Mouse (Mus musculus): ENCODE measurements around the gene Mrps34.

Mrps34 gene
- long read RNA-seq, experiment 1, transcript Mrps34-202 (2 exons, 899 nt): minor isoform, 7 of 130 reads
- long read RNA-seq, experiment 1, transcript Mrps34-201 (3 exons, 918 nt): major isoform, 122 of 130 reads
- long read RNA-seq, experiment 1, partial matches to known transcripts: 0 of 130 reads
- long read RNA-seq, experiment 1, other reads (novel, unspliced or antisense): 1 of 130 reads
- long read RNA-seq, experiment 2, transcript Mrps34-202 (2 exons, 899 nt): minor isoform, 7 of 129 reads
- long read RNA-seq, experiment 2, transcript Mrps34-201 (3 exons, 918 nt): major isoform, 109 of 129 reads
- long read RNA-seq, experiment 2, partial matches to known transcripts: 0 of 129 reads
- long read RNA-seq, experiment 2, other reads (novel, unspliced or antisense): 9 of 129 reads

DNA sequence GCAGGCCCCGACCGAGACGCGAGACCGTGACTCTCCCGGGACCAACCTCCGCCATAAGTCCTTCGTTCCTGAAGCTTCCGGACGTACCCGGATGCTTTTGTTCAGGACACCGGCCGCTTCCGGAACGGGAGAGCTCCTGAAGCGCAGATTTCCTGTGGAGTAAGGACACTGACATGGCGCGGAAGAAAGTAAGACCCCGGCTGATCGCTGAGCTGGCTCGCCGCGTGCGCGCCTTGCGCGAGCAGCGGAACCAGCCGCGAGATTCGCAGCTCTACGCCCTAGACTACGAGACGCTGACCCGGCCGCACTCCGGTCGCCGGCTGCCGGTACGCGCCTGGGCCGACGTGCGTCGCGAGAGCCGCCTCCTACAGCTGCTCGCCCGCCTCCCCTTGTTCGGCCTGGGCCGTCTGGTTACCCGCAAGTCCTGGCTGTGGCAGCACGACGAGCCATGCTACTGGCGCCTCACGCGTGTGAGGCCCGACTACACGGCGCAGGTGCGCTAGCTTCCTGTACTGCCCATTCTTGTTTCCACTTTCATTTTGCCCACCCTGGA is at the start of gene Mrps34, which contains the start of gene Eme2:
TSS of gene Mrps34 (plus strand) at position 122 of the 553 bp plus-strand sequence.
TSS of gene Eme2 (minus strand) at position 93 of the 553 bp plus-strand sequence.
- intact Hi-C loops (cut with DNase I): loop anchor here (5.0 kb wide), 1 partner anchor 37 kb away; no protein-coding TSS in a partner anchor

DNA sequence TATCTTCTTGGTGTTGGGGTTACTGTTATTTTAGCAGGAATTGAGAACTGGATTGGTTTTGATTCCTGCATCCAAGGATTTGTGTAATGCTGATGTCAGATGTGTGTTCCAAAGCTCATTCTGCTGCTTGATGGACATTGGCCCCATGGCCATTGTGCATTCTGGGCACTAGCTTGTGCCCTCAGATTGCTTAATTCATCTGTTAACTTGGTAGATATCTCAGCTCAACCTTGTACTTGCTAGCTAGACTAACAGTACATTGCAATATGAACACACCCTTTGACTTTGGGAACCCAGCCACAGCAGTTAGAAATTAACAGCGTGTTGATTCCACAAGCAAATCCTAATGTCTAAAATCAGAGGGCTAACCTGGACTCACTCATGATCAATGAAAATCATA is 47.5 kb upstream of the Mrps34 start:
- intact Hi-C loops (cut with DNase I): no loop called here

DNA sequence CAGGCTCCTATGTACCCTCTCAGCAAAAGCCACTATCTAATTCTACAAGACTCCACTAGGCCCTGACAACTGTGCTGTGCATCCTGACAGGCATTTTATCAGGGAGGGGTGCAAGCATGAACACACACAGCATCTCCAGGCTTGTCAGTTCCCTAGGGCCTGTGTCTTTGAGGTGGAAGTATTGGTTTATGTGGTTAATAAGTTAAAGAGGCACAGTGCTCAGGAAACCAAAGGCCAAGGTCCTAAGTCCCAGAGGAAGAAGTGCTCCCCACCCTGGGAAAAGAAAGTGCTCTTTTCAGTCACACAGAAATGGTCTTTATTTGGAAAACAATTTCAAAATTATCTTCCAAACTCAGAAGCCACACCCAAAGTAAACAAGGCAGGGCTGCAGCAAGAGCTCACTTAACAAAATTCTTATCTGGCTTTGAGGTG is 46.3 kb upstream of the Mrps34 start:
- intact Hi-C loops (cut with DNase I): no loop called here

DNA sequence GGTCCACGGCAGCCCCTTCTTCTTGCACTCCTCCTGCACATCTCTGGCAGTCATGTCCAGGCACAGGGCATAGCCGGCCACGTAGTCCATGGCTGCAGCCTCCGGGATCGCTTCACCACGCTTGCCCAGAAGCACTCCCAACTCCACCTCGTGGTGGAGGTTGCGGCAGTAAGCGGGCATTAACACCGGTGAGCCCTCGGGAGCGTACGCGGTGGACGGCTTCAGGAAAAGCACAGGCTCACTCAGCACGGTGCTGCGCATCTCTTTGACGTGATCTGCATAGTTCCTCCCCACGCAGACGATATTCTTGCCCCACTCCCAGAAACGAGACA is 45.2 kb upstream of the Mrps34 start:
- intact Hi-C loops (cut with DNase I): loop anchor here (5.0 kb wide), 1 partner anchor 38 kb away; the partner anchor contains the start of genes Nubp2 and Spsb3

DNA sequence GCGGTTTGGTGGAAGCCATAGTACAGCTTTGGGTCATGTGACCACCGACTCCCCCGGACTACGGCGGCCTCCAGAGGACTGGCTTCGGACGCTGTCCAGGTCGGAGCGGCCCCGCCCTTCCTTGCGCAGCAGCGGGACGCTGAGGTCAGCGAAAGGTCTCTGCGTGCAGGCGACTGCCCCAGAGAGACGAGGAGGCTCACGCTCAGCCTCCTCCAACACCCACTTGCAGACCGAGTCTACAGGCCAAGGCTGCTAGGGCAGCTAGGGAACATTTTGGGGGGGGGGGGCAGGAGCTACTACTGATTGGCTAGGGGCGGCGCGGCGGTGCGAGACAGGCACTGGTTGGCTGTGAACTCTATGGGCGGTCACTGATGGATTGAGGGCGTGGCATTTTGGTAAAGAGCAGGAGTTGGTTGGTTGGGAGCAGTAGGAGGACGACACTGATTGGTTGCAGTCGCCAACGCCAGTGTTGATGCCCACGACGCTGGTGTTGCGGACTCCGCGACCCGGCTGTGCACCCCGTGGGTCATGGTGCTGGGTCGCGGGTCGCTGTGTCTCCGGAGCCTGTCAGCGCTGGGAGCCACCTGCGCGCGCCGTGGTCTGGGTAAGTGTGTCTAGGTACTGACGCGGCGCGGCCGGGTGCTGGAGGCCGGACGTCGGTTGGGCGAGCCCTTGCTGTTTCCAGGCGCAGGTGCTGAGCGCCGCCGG is 44.7 kb upstream of the Mrps34 start, which contains the start of gene Fahd1:
TSS of gene Fahd1 (minus strand) at position 300 of the 708 bp plus-strand sequence.
- intact Hi-C loops (cut with DNase I): loop anchor here (5.0 kb wide), 1 partner anchor 37 kb away; the partner anchor contains the start of genes Nubp2 and Spsb3

DNA sequence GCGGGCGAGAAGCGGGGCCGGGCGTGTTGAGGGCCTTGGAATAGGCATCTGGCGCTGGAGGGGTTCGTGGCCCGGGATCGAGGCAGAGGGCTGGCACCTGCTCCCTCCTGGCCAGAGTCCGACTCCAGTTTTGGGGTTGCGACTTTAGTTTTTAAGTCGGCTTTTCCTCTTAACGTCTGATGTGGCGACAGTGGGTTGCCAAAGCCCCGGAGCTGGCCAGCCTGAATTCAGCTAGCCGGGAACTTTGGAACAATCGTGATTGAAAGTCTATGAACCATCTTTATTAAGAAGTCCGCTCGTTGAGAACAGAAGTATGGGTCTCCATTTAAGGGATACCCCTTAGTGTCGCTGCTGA is 44.2 kb upstream of the Mrps34 start:
- intact Hi-C loops (cut with DNase I): loop anchor here (5.0 kb wide), 1 partner anchor 37 kb away; the partner anchor contains the start of genes Nubp2 and Spsb3

DNA sequence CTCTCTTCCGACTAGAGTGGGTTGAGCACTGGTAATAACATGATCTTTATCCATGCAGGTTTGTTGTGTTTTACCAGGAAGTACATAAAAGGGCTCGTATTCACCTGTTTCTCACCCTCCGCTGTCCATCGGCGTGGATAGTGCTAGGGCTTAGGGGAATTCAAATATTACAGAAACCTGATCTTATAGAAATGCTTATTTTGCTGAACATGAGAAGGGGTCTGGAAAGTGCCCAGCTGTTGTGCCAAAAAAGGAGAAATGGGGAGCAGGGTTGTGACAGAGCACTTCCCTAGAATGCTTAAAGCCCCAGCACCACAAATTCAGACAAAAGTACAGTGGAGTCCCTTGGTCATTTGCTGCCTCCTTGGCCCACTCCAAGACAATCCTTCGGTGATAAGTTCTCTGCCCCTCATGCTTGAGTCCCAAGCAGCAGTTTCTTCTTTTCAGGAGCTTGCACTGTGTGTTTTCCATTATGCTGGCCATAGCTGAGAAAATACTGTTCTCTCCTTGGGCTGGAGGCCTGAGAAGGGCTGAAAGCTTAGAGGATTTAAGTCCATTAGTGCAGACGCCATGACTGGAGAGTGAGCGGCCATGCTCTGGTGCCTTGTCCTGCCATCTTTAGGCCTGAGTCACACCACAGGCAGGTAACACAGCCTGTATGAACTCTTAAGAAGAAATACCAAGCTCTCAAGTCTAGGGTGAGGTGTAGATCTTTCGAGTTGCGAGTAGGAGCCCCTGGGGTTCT is 43.4 kb upstream of the Mrps34 start:
- intact Hi-C loops (cut with DNase I): loop anchor here (5.0 kb wide), 1 partner anchor 36 kb away; the partner anchor contains the start of genes Nubp2 and Spsb3

DNA sequence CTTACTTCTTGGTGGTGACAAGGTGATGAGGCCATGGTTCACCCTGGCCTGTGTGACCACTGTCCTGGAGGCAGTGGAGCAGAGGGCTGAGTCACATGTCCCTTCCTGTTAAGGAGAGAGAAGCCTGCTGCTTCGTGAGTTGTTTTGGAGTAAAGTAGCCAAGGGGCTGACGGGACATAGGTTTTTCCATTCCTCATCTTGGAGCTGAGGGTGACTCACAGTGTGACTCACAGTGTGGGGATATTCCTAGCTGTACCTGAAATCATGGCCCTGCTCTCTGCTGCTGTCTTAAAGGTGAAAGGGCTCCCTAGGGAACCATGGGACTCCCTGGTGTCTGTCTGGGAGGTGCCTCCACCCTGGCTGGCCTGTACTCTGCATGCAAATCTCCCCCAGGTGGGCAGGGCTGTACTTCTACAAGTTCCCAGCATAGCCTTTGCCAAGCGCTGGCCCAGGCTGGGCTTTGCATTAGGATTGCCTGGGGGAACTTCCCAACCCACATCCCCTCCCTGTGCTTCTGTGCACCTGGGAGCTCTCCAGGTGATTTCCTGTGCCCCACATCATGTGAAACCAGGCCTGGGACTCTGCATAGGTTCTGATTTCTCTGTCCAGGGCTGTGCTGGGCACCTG is 39.0 kb upstream of the Mrps34 start:
- intact Hi-C loops (cut with DNase I): no loop called here

DNA sequence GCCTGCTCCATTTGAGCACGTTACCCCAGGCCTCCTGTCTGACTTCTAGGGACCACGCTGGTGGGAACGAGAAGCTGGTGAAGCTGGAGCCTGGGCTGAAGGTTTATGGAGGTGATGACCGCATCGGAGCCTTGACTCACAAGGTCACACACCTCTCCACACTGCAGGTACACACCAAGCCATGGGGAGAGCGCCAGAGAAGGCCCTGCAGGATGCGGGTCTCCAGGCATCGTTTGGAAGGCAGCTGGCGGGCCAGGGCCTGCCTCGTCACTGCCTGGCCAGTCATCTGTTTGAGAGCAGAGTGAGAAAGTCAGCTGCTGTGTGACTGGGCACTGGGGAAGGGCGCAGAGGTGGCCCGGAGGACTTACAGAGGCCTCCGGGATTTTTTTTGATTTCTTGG is 38.3 kb upstream of the Mrps34 start:
- intact Hi-C loops (cut with DNase I): no loop called here

DNA sequence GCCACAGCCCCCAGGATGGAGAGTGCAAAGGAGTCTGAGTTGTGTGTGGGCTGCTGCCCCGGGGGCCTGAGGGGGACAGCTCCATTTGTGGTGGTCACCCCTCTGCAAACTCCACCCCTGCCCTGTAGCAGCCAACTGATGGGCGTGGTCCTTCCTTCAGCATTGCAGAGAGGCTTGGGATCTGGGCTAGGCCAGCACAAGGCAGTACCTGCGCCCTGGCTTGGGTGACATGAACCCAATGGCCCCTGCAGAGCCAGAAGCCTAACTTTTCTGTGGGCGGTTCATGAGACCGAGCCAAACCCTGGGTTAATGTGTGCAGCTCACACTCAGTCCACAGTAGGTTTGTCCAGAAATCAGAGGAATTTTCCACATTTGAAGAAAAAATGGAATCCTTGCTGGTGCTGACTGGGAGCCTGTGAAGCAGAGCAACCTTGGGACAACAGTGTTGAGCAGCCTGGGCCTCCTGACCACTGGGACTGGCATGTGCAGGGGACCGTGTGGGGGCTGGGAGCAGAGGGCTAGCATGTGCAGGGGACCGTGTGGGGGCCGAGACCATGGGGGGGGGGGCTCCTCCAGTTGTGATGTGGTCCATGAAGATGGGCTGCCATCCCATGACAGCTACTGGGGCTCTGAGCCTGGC is 37.0 kb upstream of the Mrps34 start:
- intact Hi-C loops (cut with DNase I): no loop called here

DNA sequence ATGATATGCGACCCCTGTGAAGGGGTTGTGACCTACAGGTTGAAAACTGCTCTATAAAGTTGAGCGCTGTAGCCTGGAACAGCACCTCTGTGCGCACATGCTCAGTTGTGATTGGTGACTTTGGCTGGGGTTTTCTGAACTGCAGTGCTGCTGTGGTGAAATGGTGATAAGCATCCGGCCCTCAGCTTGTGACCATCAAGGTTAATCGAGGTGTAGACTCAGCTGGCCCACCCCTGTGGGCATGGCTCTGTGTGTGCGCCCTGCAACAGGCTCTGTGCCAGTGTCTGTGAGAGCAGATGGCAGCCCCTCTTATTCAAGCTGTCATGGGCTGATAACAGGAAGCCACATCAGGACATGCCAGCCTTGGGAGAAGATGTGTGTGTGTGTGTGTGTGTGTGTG is 35.9 kb upstream of the Mrps34 start:
- intact Hi-C loops (cut with DNase I): no loop called here

DNA sequence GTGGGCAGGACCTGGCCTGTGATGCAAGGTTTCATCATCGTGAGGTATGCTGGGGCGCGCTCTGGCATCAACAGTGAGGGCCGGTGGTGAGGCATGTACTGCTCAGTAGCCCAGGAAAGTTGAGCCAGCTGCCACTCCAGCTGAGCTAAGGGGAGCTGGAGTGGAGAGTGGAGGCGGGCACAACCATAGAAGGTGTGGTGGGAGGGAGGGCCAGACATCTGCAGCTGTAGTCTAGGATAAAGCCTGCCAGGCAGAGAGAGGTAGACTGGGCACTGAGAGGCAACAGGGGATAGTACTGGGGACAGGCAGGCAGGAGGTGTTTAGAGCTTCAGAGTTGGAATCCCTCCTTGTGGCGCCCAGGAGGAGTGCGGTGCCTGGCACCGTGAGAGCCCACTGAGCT is 34.8 kb upstream of the Mrps34 start:
- intact Hi-C loops (cut with DNase I): no loop called here

DNA sequence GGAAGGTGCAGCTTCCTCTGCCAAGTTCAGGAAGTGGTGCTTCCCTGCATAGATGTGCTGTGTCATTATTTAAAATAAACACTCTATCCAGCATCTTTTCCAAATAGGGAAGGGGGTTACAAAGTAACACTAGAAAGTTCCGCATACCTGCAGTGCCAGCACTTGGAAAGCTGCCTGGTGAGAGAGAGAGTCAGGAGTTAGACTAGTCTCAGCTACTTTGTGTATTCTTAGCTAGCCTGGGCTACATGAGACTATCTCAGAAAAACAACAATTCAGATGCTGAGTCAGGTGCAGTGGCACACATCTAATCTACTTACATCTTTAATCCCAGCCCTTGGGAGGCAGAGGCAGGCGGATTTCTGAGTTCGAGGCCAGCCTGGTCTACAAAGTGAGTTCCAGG is 33.1 kb upstream of the Mrps34 start:
- intact Hi-C loops (cut with DNase I): no loop called here

DNA sequence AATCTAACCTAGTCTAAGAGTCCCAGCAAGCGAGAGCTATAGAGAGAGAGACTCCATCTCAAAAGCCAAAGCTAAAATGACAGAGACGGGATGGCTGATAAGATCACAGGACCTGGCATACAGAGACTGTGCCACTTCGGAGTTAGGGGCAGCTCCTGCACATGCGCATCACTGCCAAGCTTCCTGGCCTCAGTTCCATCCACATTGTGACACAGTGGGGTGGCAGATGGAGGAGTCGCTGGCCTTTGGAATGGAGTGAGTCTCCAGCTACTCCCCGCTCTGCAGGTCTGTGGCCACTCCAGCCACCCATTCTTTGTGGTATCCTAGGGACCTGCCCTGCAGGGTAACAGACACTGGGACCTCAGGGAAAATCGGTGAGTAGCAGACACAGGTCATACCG is 29.1 kb upstream of the Mrps34 start, which contains the start of gene Igfals:
TSS of gene Igfals (plus strand) at position 222 of the 400 bp plus-strand sequence.
- intact Hi-C loops (cut with DNase I): no loop called here

DNA sequence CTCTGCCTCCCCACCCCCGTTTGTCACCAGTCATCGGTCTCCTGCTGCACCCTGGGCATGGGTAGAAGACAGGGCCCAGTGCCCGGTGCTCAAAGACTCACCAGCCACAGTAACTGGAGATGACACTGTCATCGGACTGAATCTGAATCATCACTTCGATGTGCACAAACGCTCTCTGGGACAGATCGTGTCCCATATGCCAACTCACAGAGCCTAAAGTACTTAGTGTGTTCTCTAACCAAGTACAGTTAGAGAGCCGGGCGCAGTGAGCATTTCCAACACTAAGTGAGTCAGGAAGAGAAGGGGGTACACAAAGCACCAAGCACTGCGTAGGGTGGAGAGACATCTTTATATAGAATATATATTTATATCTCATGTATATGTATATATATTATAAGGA is 27.0 kb upstream of the Mrps34 start:
- intact Hi-C loops (cut with DNase I): no loop called here

DNA sequence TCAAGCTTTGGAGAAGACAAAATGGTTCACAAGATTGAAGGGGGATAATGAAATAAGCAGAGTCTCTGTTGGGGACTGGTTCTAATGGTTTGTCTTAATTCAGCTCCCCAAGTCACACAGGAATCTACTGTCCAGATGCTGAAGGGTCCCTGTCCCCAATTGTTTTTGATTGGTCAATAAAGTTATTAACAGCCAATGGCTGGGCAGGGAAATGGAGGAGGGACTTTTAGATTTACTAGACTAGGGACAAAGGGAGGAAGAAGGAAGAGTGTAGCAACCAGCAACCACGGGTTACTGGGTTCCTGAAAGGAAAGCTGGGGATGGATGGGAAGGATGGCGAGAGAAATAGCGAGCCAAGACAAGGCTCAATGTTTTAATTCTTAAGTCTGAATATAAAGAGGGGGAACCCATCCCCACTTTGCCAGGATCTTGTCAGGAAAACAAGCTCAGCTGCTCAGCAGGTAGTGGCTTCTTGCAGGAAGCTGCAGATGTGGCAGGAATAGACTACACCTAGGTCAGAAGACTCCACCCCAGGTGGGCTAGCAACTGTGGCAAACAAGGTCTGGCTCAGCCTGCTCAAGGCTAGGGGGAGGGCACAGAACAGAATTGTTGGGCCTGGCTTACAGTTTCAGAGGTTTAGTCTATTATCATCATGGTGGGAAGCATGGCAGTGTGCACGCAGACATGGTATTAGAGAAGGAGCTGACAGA is 21.1 kb upstream of the Mrps34 start:
- intact Hi-C loops (cut with DNase I): no loop called here

DNA sequence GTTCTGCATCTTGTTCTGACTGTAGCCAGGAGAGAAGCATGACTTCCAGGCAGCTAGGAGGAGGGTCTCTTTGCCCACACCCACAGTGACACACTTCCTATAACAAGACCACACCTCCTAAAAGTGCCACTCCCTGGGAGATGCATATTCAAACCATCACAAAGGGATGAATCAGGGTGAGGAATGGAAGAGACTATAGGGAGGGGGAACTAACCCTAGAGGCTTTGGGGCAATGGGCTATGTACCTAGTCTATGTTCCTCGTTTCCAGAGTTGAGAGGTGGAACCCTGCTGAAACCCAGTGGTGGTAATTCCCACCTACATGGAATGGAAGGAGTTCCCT is 20.5 kb upstream of the Mrps34 start:
- intact Hi-C loops (cut with DNase I): no loop called here

DNA sequence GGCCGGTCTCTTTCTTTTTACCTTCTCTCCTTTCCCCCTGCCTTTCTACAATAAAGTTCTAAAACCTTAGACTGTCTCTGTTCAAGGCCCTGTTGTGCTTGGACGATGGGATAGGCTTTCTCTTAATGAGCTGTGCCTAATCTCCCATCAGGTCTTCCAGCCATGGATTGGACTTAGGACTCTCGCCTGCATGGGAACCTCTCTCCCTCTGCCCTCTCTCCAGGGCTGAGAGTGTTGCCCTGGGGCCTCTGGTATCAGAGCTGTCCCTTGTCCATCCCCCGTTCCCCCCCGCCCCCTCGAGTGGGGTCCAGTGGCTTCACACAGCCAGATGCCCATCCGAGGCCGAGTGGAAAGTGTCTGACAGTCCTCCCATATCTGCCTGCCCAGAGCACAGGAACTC is 19.9 kb upstream of the Mrps34 start:
- intact Hi-C loops (cut with DNase I): loop anchor here (5.0 kb wide), 1 partner anchor 33 kb away; the partner anchor contains the start of gene Hagh

DNA sequence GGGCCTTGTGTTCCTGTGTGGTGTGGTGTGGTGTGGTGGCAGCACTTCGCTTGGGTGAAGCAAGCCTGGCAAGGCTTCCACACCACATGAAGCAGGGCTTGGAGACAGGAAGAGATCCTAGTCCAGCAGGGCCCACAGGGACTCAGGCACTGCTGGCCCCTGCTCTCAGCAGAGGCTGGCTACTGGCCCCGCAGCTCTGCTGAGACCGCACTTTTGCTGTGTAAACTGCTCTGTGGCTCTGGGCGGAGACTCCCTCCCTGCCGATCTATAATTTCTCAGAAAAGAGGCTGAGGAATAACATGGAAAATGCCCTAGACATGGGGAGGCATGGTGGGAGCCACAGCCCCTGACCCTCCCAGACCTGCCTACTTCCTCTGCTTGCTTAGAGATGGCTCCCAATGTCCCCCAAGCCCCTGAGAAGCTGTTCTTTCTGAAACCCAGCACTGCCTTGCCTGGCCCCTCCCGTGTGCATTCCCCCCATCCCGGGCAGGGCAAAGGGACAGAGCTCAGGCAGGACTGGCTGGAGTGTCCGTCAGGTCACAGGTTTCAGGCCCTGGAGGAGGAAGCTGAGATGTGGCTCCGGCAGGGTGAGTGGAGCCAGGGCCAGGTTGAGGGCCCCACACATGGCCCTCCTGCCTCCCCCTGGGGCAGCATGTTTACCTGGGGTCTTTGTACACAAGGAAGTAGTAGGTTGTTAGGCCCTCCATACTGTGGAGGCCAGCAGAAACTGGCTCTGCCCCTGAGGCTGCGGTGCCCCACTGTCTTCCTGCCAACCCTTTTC is 17.4 kb upstream of the Mrps34 start:
- intact Hi-C loops (cut with DNase I): loop anchor here (5.0 kb wide), 1 partner anchor 35 kb away; the partner anchor contains the start of gene Hagh

Measured in adrenal gland (tissue).